Mouse (Mus musculus): Measurements from ENCODE around the gene Gadd45a.

DNA sequence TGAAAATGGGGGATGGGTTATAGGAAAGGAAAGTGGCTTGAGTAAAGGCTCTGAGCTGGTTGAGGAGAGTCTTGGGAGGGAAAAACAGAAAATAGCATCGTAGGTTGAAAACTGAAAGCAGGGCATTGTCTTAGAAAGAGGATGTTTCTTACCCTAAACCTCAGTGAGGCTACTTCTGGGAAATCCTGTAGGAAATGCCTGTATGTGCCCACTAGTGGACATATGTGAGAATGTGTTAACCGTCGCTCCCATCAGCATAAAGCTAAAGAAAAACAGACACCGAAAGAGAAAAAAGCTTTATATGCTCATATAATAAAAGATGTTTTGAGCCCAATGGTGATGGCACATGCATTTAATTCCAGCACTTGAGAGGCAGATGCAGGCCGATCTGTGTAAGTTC is 22.8 kb upstream of the Gadd45a start:
- TF ChIP-seq CTCF (IDR thresholded peaks at IDR 0.05; ENCODE audit: low read depth, low read length) (no peak), POLR2A (IDR thresholded peaks at IDR 0.05; ENCODE audit: insufficient read depth, low read length) (no peak)
